Mouse (Mus musculus) stomach, postnatal 0 days (tissue): Measurements from ENCODE around the gene Trak1.

Experiments
- CTCF ChIP-seq: IDR thresholded peaks from 2 replicates; pipeline ENCODE4 v1.5.1; 2016; ENCODE audit warnings: antibody characterized with exemption, low read depth, mild to moderate bottlenecking, moderate library complexity
- EP300 ChIP-seq: optimal IDR thresholded peaks from 2 replicates; pipeline ENCODE3; 2016; ENCODE audit warnings: antibody characterized with exemption

DNA sequence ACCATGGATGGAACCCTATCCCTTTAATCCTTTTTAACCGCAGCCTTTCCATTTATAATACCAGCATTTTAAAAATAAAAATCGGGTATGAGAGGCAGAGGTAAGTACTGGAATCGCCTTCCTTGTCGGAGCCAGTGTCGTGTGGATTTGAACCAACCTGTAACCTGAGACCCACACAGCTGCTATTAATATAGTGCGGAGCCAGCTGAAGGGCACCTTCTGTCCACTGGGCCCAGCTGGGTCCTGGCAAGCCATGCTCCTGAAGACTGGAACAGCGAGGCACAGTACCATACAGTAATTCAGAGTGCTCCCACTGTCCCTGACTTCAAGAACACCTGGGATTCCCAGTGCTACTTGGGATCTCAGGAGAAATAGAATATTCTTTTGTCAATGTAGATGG is 44.5 kb downstream of the Trak1 start:
- TF ChIP-seq CTCF: no peak
- no peak for TF ChIP-seq EP300
